Mouse (Mus musculus) megakaryocyte progenitor cell, adult 5-6 weeks (primary cell): Measurements from ENCODE around the gene Hspa8. TPM values are rescaled to one million over a fixed set of nuclear protein-coding genes. Genes with fewer than 3 reads are reported as not detected.

Experiments used
- ATAC-seq: replicated peaks from 2 replicates; pipeline ENCODE4 v1.8.0; 2016; ENCODE audit warnings: mild to moderate bottlenecking, moderate TSS enrichment, inconsistent platforms; ENCODE audit not compliant: poor library complexity
- total RNA-seq, 2 experiments: library from RNA; stranded (forward) in 1 of 2; stranded (reverse) in 1 of 2; fragments of 157-497, 149-512 nt in 1 of 2; fragments of 200-1000 nt in 1 of 2; gene quantifications; 2 replicates each; pipeline versions ENCODE4 v1.2.3 to v1.2.4; 2015 to 2017

Gene Hspa8
- total RNA-seq, 2 experiments from 2014 or later = 3,635 to 5,125 TPM

- ATAC-seq = peak; percentile 28
These were observed 6.6 kb downstream of the Hspa8 start for GRCm38 (mm10) chr9:40807289-40807920.

GRCm38 (mm10) chr9:40808061-40808906 is 7.5 kb downstream of the Hspa8 start:
- no peak; the same call in 1 of the 2 replicates for ATAC-seq

- no peak for ATAC-seq
These were observed 8.1 kb downstream of the Hspa8 start for GRCm38 (mm10) chr9:40808907-40809280.

- no peak for ATAC-seq
These were observed 11.1 kb downstream of the Hspa8 start for GRCm38 (mm10) chr9:40811860-40812259.

GRCm38 (mm10) chr9:40814060-40814459 is 13.3 kb downstream of the Hspa8 start:
- ATAC-seq = peak; percentile 91

GRCm38 (mm10) chr9:40817325-40818028 is 16.7 kb downstream of the Hspa8 start:
- no peak for ATAC-seq

- no peak for ATAC-seq
These were observed 24.8 kb downstream of the Hspa8 start for GRCm38 (mm10) chr9:40825601-40826000.

- ATAC-seq = no peak
These were observed 26.6 kb downstream of the Hspa8 start for GRCm38 (mm10) chr9:40827366-40827765.

GRCm38 (mm10) chr9:40834569-40834968 is 33.8 kb downstream of the Hspa8 start:
- peak; percentile 93 for ATAC-seq

- no peak for ATAC-seq
These were observed 35.9 kb downstream of the Hspa8 start for GRCm38 (mm10) chr9:40836681-40837080.

GRCm38 (mm10) chr9:40839662-40840061 is 38.9 kb downstream of the Hspa8 start:
- no peak for ATAC-seq

GRCm38 (mm10) chr9:40851515-40851914 is 50.7 kb downstream of the Hspa8 start:
- no peak for ATAC-seq

- no peak for ATAC-seq
These were observed 57.8 kb downstream of the Hspa8 start for GRCm38 (mm10) chr9:40858461-40859160.

- ATAC-seq = no peak
These were observed 58.4 kb downstream of the Hspa8 start for GRCm38 (mm10) chr9:40859196-40859595.

Other genes with a start within 250 kb of the Hspa8 start
- not detected in 2 replicates for gene Gm21915, start 130.4 kb upstream of the Hspa8 start, total RNA-seq (2015)
- not detected in 2 replicates for gene Gm21915, start 130.4 kb upstream of the Hspa8 start, total RNA-seq (2017)
- gene Clmp, start 115.0 kb upstream of the Hspa8 start, total RNA-seq (2015) = 0.10 and 0.22 TPM in 2 replicates
- gene Clmp, start 115.0 kb upstream of the Hspa8 start, total RNA-seq (2017) = 0.25 and 0.54 TPM in 2 replicates
- gene Bsx, start 73.1 kb downstream of the Hspa8 start, total RNA-seq (2015) = not detected in 2 replicates
- not detected in 2 replicates for gene Bsx, start 73.1 kb downstream of the Hspa8 start, total RNA-seq (2017)
- gene Jhy, start 163.1 kb downstream of the Hspa8 start, total RNA-seq (2015) = not detected in 2 replicates
- not detected in 2 replicates for gene Jhy, start 163.1 kb downstream of the Hspa8 start, total RNA-seq (2017)
- gene Crtam, start 203.6 kb downstream of the Hspa8 start, total RNA-seq (2015) = not detected in 2 replicates
- gene Crtam, start 203.6 kb downstream of the Hspa8 start, total RNA-seq (2017) = not detected in 2 replicates